Mouse (Mus musculus) heart, embryonic 13.5 days (tissue): ENCODE measurements around the gene Olfr1501. TPM values are rescaled to one million over a fixed set of nuclear protein-coding genes. Genes with fewer than 3 reads are reported as not detected.
"Not testable (repeated sequence)": the region's sequence is repeated elsewhere in the genome, so short reads cannot be mapped to it uniquely, and the experiment has no call there.

ENCODE experiments used
- ATAC-seq: fragments of 200-750 bp; cut with Nextera tagmentation; 2 replicates; pipeline ENCODE4 v1.8.0; 2017; ENCODE audit warnings: moderate TSS enrichment; ENCODE audit not compliant: insufficient number of reproducible peaks, low FRiP score, low TSS enrichment; ENCODE audit errors: extremely low read depth
- H3K27ac ChIP-seq: fragments of 300-500 bp; sonication (generic); replicated peaks from 2 replicates; pipeline ENCODE4 v1.5.1; 2015; ENCODE audit warnings: moderate library complexity, mild to moderate bottlenecking, inconsistent platforms
- H3K27me3 ChIP-seq: fragments of 300-500 bp; sonication (generic); replicated peaks from 2 replicates; pipeline ENCODE4 v1.6.1; 2015; ENCODE audit warnings: mild to moderate bottlenecking, inconsistent platforms
- H3K36me3 ChIP-seq: fragments of 300-500 bp; sonication (generic); 2 replicates; pipeline ENCODE4 v1.6.1; 2015; ENCODE audit warnings: mild to moderate bottlenecking, inconsistent platforms
- H3K4me1 ChIP-seq: fragments of 300-500 bp; sonication (generic); 2 replicates; pipeline ENCODE4 v1.6.1; 2015; ENCODE audit warnings: inconsistent platforms
- H3K4me2 ChIP-seq: fragments of 300-500 bp; sonication (generic); 2 replicates; pipeline ENCODE4 v1.6.1; 2015; ENCODE audit warnings: inconsistent platforms, mild to moderate bottlenecking, moderate library complexity
- H3K4me3 ChIP-seq: fragments of 300-500 bp; sonication (generic); 2 replicates; pipeline ENCODE4 v1.5.1; 2015; ENCODE audit warnings: moderate library complexity, mild to moderate bottlenecking, inconsistent platforms
- H3K9ac ChIP-seq: fragments of 300-500 bp; sonication (generic); 2 replicates; pipeline ENCODE4 v1.6.1; 2015; ENCODE audit warnings: inconsistent platforms, mild to moderate bottlenecking, moderate library complexity
- H3K9me3 ChIP-seq: fragments of 300-500 bp; sonication (generic); 2 replicates; pipeline ENCODE4 v1.6.1; 2016; ENCODE audit warnings: inconsistent platforms
- WGBS: fragments of 180-500 bp; shearing (Covaris S2); methylation state at CpG from one replicate; pipeline ENCODE4 v1.1.7; 2015; ENCODE audit warnings: mixed read lengths; 5-methylcytosine and 5-hydroxymethylcytosine counted together
- polyA plus RNA-seq: library from polyadenylated mRNA; unstranded; fragments of >200 nt; fragmentation: Nextera tagmentation; extraction: Ambion mirVana; gene quantifications from 2 replicates; pipeline ENCODE4 v1.2.1, GENCODE M21; 2015

Gene Olfr1501
- not detected in 2 replicates for polyA plus RNA-seq

DNA sequence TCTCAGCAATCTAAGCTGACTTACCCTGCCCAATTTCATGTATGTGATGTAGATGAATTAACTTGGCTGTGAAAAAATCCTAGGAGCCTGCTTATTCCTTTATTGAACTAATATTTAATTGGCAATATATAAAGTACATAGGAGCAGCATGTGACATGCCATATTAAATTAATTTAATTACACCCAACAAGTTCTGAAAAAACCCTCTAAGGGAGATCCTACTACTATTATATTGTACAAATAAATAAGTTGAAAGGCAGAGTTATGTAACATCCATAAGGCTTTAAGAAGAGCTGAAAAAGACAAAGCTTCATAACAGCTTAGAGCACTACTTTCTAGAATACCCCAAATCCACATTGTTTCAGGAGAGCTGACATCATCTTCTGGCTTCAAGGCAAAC lies at the start of gene Olfr1501:
Gene Olfr1501, minus strand, starts transcription at position 101 of the 400 bp plus-strand sequence.
- H3K9me3 ChIP-seq, H3K36me3 ChIP-seq, H3K27me3 ChIP-seq, H3K4me3 ChIP-seq, H3K4me2 ChIP-seq, H3K4me1 ChIP-seq, H3K9ac ChIP-seq, ATAC-seq, H3K27ac ChIP-seq: not testable (repeated sequence)

- H3K9ac ChIP-seq: no peak within 1 kb of the TSS
- H3K36me3 ChIP-seq: no peaks in the 10 kb centered on the region
- whole genome bisulfite sequencing: 55% methylated on average over 1 of the region's 1 CpGs
- H3K9me3 ChIP-seq: no peaks in the 10 kb centered on the region
- no peaks in the 10 kb centered on the region for H3K4me1 ChIP-seq
- no peaks in the 10 kb centered on the region for H3K27me3 ChIP-seq
- H3K4me3 ChIP-seq: no peak within 1 kb of the TSS
- ATAC-seq: no peak
- H3K4me2 ChIP-seq: no peak within 1 kb of the TSS
- no peak within 1 kb of the TSS for H3K27ac ChIP-seq
These were observed 47.3 kb upstream of the Olfr1501 start, which contains the start of gene Olfr1504 for GRCm38 (mm10) chr19:13897828-13898227. Olfr1504 (minus strand) TSS chr19:13897928.

DNA sequence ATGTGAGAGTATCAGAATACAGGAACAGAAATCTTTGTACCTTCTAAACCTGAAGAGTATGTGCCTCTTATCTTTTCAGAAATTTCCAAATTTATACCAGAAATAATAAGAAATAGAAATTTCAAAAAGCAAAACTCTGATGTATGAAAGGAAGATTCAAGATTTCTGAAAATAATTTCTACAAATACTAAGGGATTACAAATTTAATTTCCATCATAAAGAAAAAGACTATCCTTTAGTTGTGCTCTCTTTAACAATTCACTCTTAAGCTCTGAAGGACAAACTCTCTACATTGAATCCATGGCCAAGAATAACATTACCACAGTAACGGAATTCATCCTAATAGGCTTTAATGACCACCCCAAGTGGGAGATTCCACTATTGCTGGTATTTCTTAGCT lies 11.0 kb upstream of the Olfr1501 start, which contains the start of gene Olfr1502:
Gene Olfr1502, plus strand, starts transcription at position 301 of the 400 bp plus-strand sequence.
- Histone ChIP-seq H3K4me1 (no peaks in the 10 kb centered on the region), H3K4me2 (no peak within 1 kb of the TSS), H3K27me3 (no peaks in the 10 kb centered on the region), H3K9me3 (no peaks in the 10 kb centered on the region), H3K9ac (no peak within 1 kb of the TSS), H3K4me3 (no peak within 1 kb of the TSS), H3K36me3 (no peaks in the 10 kb centered on the region), H3K27ac (no peak within 1 kb of the TSS)
- no peak for ATAC-seq
- whole genome bisulfite sequencing: 61% methylated on average over 1 of the region's 1 CpGs

DNA sequence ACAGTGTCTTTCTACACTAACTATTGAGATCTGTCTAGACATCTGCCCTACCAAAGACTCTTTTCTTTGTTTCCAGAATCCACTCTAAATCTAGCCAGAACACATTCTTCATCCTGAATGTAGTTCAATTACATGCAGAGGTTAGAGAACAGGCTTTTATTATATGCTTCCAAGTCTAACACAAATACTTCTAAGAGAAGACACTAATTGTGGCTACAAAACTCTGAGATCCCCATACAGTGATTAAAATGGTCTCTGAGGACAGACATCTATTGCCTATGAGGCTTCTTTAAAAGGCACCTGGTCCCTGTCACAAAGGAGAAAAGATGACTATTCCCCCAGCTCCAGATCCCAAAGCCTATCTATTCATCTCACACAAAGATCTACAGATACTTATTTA lies 20.1 kb downstream of the Olfr1501 start, which contains the start of gene Olfr1500:
Gene Olfr1500, minus strand, starts transcription at position 101 of the 400 bp plus-strand sequence.
- no peak for ATAC-seq
- Histone ChIP-seq H3K4me1 (no peaks in the 10 kb centered on the region), H3K27ac (no peak within 1 kb of the TSS), H3K9ac (no peak within 1 kb of the TSS), H3K4me2 (no peak within 1 kb of the TSS), H3K36me3 (no peaks in the 10 kb centered on the region), H3K27me3 (no peaks in the 10 kb centered on the region), H3K4me3 (no peak within 1 kb of the TSS), H3K9me3 (no peaks in the 10 kb centered on the region)

- no peak overlapping the region for H3K27ac ChIP-seq
- no peak overlapping the region for H3K4me2 ChIP-seq
- H3K4me3 ChIP-seq: no peak overlapping the region
- H3K36me3 ChIP-seq: no peaks in the 10 kb centered on the region
- no peaks in the 10 kb centered on the region for H3K4me1 ChIP-seq
- ATAC-seq: no peak
- no peaks in the 10 kb centered on the region for H3K9me3 ChIP-seq
- no peaks in the 10 kb centered on the region for H3K27me3 ChIP-seq
- no peak overlapping the region for H3K9ac ChIP-seq
- 65% methylated on average over 3 of the region's 3 CpGs for WGBS
These were observed 22.0 kb downstream of the Olfr1501 start for GRCm38 (mm10) chr19:13828447-13828846.

GRCm38 (mm10) chr19:13820847-13821246 lies 29.6 kb downstream of the Olfr1501 start:
- no peak for ATAC-seq
- Histone ChIP-seq H3K36me3 (no peaks in the 10 kb centered on the region), H3K27me3 (no peaks in the 10 kb centered on the region), H3K9me3 (no peaks in the 10 kb centered on the region), H3K4me2 (no peak overlapping the region), H3K4me3 (no peak overlapping the region), H3K4me1 (no peaks in the 10 kb centered on the region), H3K27ac (no peak overlapping the region), H3K9ac (no peak overlapping the region)
- WGBS: 43% methylated on average over 5 of the region's 5 CpGs

GRCm38 (mm10) chr19:13819347-13819746 lies 31.1 kb downstream of the Olfr1501 start, which contains the start of gene Olfr1499:
Olfr1499 (minus strand) TSS chr19:13819447.
- Histone ChIP-seq H3K9ac (no peak within 1 kb of the TSS), H3K4me2 (no peak within 1 kb of the TSS), H3K4me1 (no peaks in the 10 kb centered on the region), H3K36me3 (no peaks in the 10 kb centered on the region), H3K4me3 (no peak within 1 kb of the TSS), H3K27me3 (no peaks in the 10 kb centered on the region), H3K9me3 (no peaks in the 10 kb centered on the region), H3K27ac (no peak within 1 kb of the TSS)
- no peak for ATAC-seq

- WGBS: 26% methylated on average over 5 of the region's 5 CpGs
- H3K27me3 ChIP-seq: no peaks in the 10 kb centered on the region
- H3K4me2 ChIP-seq: no peak overlapping the region
- no peaks in the 10 kb centered on the region for H3K36me3 ChIP-seq
- no peak overlapping the region for H3K4me3 ChIP-seq
- H3K27ac ChIP-seq: no peak overlapping the region
- no peaks in the 10 kb centered on the region for H3K9me3 ChIP-seq
- ATAC-seq: no peak
- H3K9ac ChIP-seq: no peak overlapping the region
- H3K4me1 ChIP-seq: no peaks in the 10 kb centered on the region
These were observed 31.7 kb downstream of the Olfr1501 start for GRCm38 (mm10) chr19:13818827-13819226.

- Histone ChIP-seq H3K27ac (no peak overlapping the region), H3K36me3 (no peaks in the 10 kb centered on the region), H3K9me3 (no peaks in the 10 kb centered on the region), H3K4me1 (no peaks in the 10 kb centered on the region), H3K4me2 (no peak overlapping the region), H3K9ac (no peak overlapping the region), H3K27me3 (no peaks in the 10 kb centered on the region), H3K4me3 (no peak overlapping the region)
- 48% methylated on average over 2 of the region's 2 CpGs for WGBS
- ATAC-seq: no peak
These were observed 37.7 kb downstream of the Olfr1501 start for GRCm38 (mm10) chr19:13812823-13813222.

- not testable (repeated sequence) for H3K9me3 ChIP-seq, H3K4me3 ChIP-seq, H3K9ac ChIP-seq, ATAC-seq, H3K27ac ChIP-seq, H3K4me2 ChIP-seq, H3K36me3 ChIP-seq, H3K27me3 ChIP-seq, H3K4me1 ChIP-seq
- 55% methylated on average over 1 of the region's 1 CpGs for WGBS
These were observed 45.0 kb downstream of the Olfr1501 start for GRCm38 (mm10) chr19:13805486-13805885.

GRCm38 (mm10) chr19:13798102-13798501 lies 52.4 kb downstream of the Olfr1501 start, which contains the start of gene Olfr1497:
Olfr1497 (minus strand) TSS chr19:13798202.
- no peaks in the 10 kb centered on the region for H3K27me3 ChIP-seq
- H3K9me3 ChIP-seq: no peaks in the 10 kb centered on the region
- no peak within 1 kb of the TSS for H3K4me2 ChIP-seq
- H3K4me3 ChIP-seq: no peak within 1 kb of the TSS
- H3K36me3 ChIP-seq: no peaks in the 10 kb centered on the region
- H3K4me1 ChIP-seq: no peaks in the 10 kb centered on the region
- H3K9ac ChIP-seq: no peak within 1 kb of the TSS
- no peak for ATAC-seq
- H3K27ac ChIP-seq: no peak within 1 kb of the TSS
